Mouse (Mus musculus): ENCODE results near the gene Pam.

DNA sequence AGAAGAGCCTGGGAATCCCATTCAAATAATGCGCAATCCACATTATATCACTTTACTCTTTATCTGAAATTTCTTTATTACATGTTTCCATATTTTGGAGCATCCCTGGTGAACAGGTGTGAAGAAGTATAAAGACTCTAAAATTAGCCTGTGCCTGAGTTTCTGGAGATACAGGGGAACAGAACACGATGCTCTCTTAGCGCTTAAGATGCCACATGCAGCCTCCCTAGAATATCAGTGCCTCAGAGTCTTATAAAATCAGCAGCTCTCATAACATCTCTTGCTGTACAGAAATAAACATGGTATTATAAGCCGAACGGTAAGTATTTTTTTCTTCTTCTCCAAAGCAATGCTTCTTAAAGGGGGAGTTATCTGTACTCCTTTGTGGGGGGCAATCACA lies 267.4 kb downstream of the Pam start:
- no peak for TF ChIP-seq CTCF (IDR thresholded peaks at IDR 0.05; ENCODE audit: low read depth, low read length)
- no peak for TF ChIP-seq POLR2A (IDR thresholded peaks at IDR 0.05; ENCODE audit: extremely low read depth, insufficient read depth, low read length)
